Mouse (Mus musculus): ENCODE results near the gene 4930558K02Rik.

4930558K02Rik gene

GRCm38 (mm10) chr1:161955846-161956245, 23.6 kb downstream of the 4930558K02Rik start:
- DNase-seq (ENCODE audit: extremely low spot score, low read depth, low spot score), result no peak

GRCm38 (mm10) chr1:161952599-161952998, 26.8 kb downstream of the 4930558K02Rik start:
- no peak for DNase-seq (ENCODE audit: extremely low spot score, low read depth, low spot score)

GRCm38 (mm10) chr1:161951009-161951779, 28.2 kb downstream of the 4930558K02Rik start:
- DNase-seq (ENCODE audit: extremely low spot score, low read depth, low spot score), result no peak

- no peak for DNase-seq (ENCODE audit: extremely low spot score, low read depth, low spot score)
Observed at GRCm38 (mm10) chr1:161942082-161942481, 37.4 kb downstream of the 4930558K02Rik start.

GRCm38 (mm10) chr1:161932286-161932685, 47.1 kb downstream of the 4930558K02Rik start:
- no peak for DNase-seq (ENCODE audit: extremely low spot score, low read depth, low spot score)

- no peak for DNase-seq (ENCODE audit: extremely low spot score, low read depth, low spot score)
Observed at GRCm38 (mm10) chr1:161931817-161932216, 47.6 kb downstream of the 4930558K02Rik start.

- no peak for DNase-seq (ENCODE audit: extremely low spot score, low read depth, low spot score)
Observed at GRCm38 (mm10) chr1:161931313-161931712, 48.1 kb downstream of the 4930558K02Rik start.

GRCm38 (mm10) chr1:161927976-161928375, 51.5 kb downstream of the 4930558K02Rik start:
- no peak for DNase-seq (ENCODE audit: extremely low spot score, low read depth, low spot score)

- no peak for DNase-seq (ENCODE audit: extremely low spot score, low read depth, low spot score)
Observed at GRCm38 (mm10) chr1:161925281-161925805, 54.1 kb downstream of the 4930558K02Rik start.

GRCm38 (mm10) chr1:161924321-161924720, 55.1 kb downstream of the 4930558K02Rik start:
- no peak for DNase-seq (ENCODE audit: extremely low spot score, low read depth, low spot score)

- DNase-seq (ENCODE audit: extremely low spot score, low read depth, low spot score), result no peak
Observed at GRCm38 (mm10) chr1:161921928-161922327, 57.5 kb downstream of the 4930558K02Rik start.

GRCm38 (mm10) chr1:161920475-161921454, 58.7 kb downstream of the 4930558K02Rik start:
- DNase-seq (ENCODE audit: extremely low spot score, low read depth, low spot score), result no peak

- DNase-seq (ENCODE audit: extremely low spot score, low read depth, low spot score), result no peak
Observed at GRCm38 (mm10) chr1:161919594-161919993, 59.8 kb downstream of the 4930558K02Rik start.

- DNase-seq (ENCODE audit: extremely low spot score, low read depth, low spot score), result no peak
Observed at GRCm38 (mm10) chr1:161918682-161919372, 60.6 kb downstream of the 4930558K02Rik start.

GRCm38 (mm10) chr1:161917940-161918484, 61.4 kb downstream of the 4930558K02Rik start:
- DNase-seq (ENCODE audit: extremely low spot score, low read depth, low spot score), result no peak

GRCm38 (mm10) chr1:161916036-161916435, 63.4 kb downstream of the 4930558K02Rik start:
- DNase-seq (ENCODE audit: extremely low spot score, low read depth, low spot score), result no peak

- no peak for DNase-seq (ENCODE audit: extremely low spot score, low read depth, low spot score)
Observed at GRCm38 (mm10) chr1:161913648-161913984, 65.8 kb downstream of the 4930558K02Rik start.

- DNase-seq (ENCODE audit: extremely low spot score, low read depth, low spot score), result no peak
Observed at GRCm38 (mm10) chr1:161912940-161913647, 66.3 kb downstream of the 4930558K02Rik start.

GRCm38 (mm10) chr1:161909074-161909473, 70.4 kb downstream of the 4930558K02Rik start:
- DNase-seq (ENCODE audit: extremely low spot score, low read depth, low spot score), result no peak

Data from hindlimb bud, embryonic 11.5 days (tissue).